Mouse (Mus musculus): ENCODE measurements around the gene Zfand2b. TPM values are rescaled to one million over a fixed set of nuclear protein-coding genes. Genes with fewer than 3 reads are reported as not detected.

The Zfand2b gene
- polyA plus RNA-seq, 1 experiment from 2014 or later: 43.0 TPM

GRCm38 (mm10) chr1:75133421-75134207 is 34.8 kb upstream of the Zfand2b start, which contains the start of gene Slc23a3:
Slc23a3 (minus strand) TSS chr1:75133890.
- WGBS: 42% methylated on average over 12 of the region's 12 CpGs
- Histone ChIP-seq H3K9me3 (ENCODE audit: control insufficient read depth, low read length) (no peaks in the 10 kb centered on the region), H3K4me3 (ENCODE audit: low read depth, low read length) (no peak within 1 kb of the TSS), H3K27me3 (ENCODE audit: control insufficient read depth, insufficient read depth, low read length) (no peaks in the 10 kb centered on the region), H3K4me1 (replicated peaks; ENCODE audit: control insufficient read depth, insufficient read depth) (no peaks in the 10 kb centered on the region), H3K27ac (replicated peaks) (no peak within 1 kb of the TSS), H3K36me3 (ENCODE audit: control insufficient read depth, insufficient read depth, low read length) (peaks cover 20% of the 10 kb centered on the region), H3K4me2 (replicated peaks; ENCODE audit: low read depth) (no peak within 1 kb of the TSS), H3K9ac (ENCODE audit: low read length) (no peak within 1 kb of the TSS)
- TF ChIP-seq CTCF (IDR thresholded peaks at IDR 0.05; ENCODE audit: low read depth) (no peak), EP300 (optimal IDR thresholded peaks at IDR 0.05) (no peak)
- DNase-seq (ENCODE audit: low spot score): no peak
- 0 out of 2 replicates have a peak, but pooled peaks have one; percentile 3 for ATAC-seq (ENCODE audit: low FRiP score, low TSS enrichment)

- no peak overlapping the region for H3K4me3 ChIP-seq (ENCODE audit: low read depth, low read length)
- no peak for TF ChIP-seq EP300 (optimal IDR thresholded peaks at IDR 0.05)
- TF ChIP-seq CTCF (IDR thresholded peaks at IDR 0.05; ENCODE audit: low read depth): no peak
- H3K4me1 ChIP-seq (replicated peaks; ENCODE audit: control insufficient read depth, insufficient read depth): no peaks in the 10 kb centered on the region
- no peak overlapping the region for H3K4me2 ChIP-seq (replicated peaks; ENCODE audit: low read depth)
- WGBS: 78% methylated on average over 6 of the region's 6 CpGs
- H3K9me3 ChIP-seq (ENCODE audit: control insufficient read depth, low read length): no peaks in the 10 kb centered on the region
- no peak overlapping the region for H3K27ac ChIP-seq (replicated peaks)
- no peaks in the 10 kb centered on the region for H3K27me3 ChIP-seq (ENCODE audit: control insufficient read depth, insufficient read depth, low read length)
- ATAC-seq (ENCODE audit: low FRiP score, low TSS enrichment): no peak
- no peak overlapping the region for H3K9ac ChIP-seq (ENCODE audit: low read length)
- no peak for DNase-seq (ENCODE audit: low spot score)
- H3K36me3 ChIP-seq (ENCODE audit: control insufficient read depth, insufficient read depth, low read length): peaks cover 24% of the 10 kb centered on the region
Observed at GRCm38 (mm10) chr1:75136293-75136692, 32.2 kb upstream of the Zfand2b start.

GRCm38 (mm10) chr1:75136730-75137129 is 31.7 kb upstream of the Zfand2b start:
- ATAC-seq (ENCODE audit: low FRiP score, low TSS enrichment): no peak
- TF ChIP-seq CTCF (IDR thresholded peaks at IDR 0.05; ENCODE audit: low read depth): no peak
- no peak for TF ChIP-seq EP300 (optimal IDR thresholded peaks at IDR 0.05)
- no peak for DNase-seq (ENCODE audit: low spot score)
- Histone ChIP-seq H3K36me3 (ENCODE audit: control insufficient read depth, insufficient read depth, low read length) (peaks cover 24% of the 10 kb centered on the region), H3K9me3 (ENCODE audit: control insufficient read depth, low read length) (no peaks in the 10 kb centered on the region), H3K4me2 (replicated peaks; ENCODE audit: low read depth) (no peak overlapping the region), H3K4me1 (replicated peaks; ENCODE audit: control insufficient read depth, insufficient read depth) (no peaks in the 10 kb centered on the region), H3K27ac (replicated peaks) (no peak overlapping the region), H3K9ac (ENCODE audit: low read length) (no peak overlapping the region), H3K27me3 (ENCODE audit: control insufficient read depth, insufficient read depth, low read length) (no peaks in the 10 kb centered on the region), H3K4me3 (ENCODE audit: low read depth, low read length) (no peak overlapping the region)
- WGBS: 65% methylated on average over 3 of the region's 3 CpGs

- H3K36me3 ChIP-seq (ENCODE audit: control insufficient read depth, insufficient read depth, low read length): peaks cover 24% of the 10 kb centered on the region
- H3K27me3 ChIP-seq (ENCODE audit: control insufficient read depth, insufficient read depth, low read length): no peaks in the 10 kb centered on the region
- H3K4me1 ChIP-seq (replicated peaks; ENCODE audit: control insufficient read depth, insufficient read depth): 0 out of 2 replicates have a peak, but pooled peaks cover 3% of the 10 kb centered on the region
- H3K9me3 ChIP-seq (ENCODE audit: control insufficient read depth, low read length): no peaks in the 10 kb centered on the region
- TF ChIP-seq EP300 (optimal IDR thresholded peaks at IDR 0.05): no peak
- no peak for TF ChIP-seq CTCF (IDR thresholded peaks at IDR 0.05; ENCODE audit: low read depth)
- H3K4me2 ChIP-seq (replicated peaks; ENCODE audit: low read depth): no peak overlapping the region
- ATAC-seq (ENCODE audit: low FRiP score, low TSS enrichment): no peak
- H3K4me3 ChIP-seq (ENCODE audit: low read depth, low read length): no peak overlapping the region
- 96% methylated on average over 2 of the region's 2 CpGs for WGBS
- H3K27ac ChIP-seq (replicated peaks): no peak overlapping the region
- no peak overlapping the region for H3K9ac ChIP-seq (ENCODE audit: low read length)
- DNase-seq (ENCODE audit: low spot score): no peak
Observed at GRCm38 (mm10) chr1:75138448-75138847, 30.0 kb upstream of the Zfand2b start.

GRCm38 (mm10) chr1:75140601-75141190 is 27.8 kb upstream of the Zfand2b start:
- TF ChIP-seq CTCF (IDR thresholded peaks at IDR 0.05; ENCODE audit: low read depth) (no peak), EP300 (optimal IDR thresholded peaks at IDR 0.05) (no peak)
- WGBS: 32% methylated on average over 4 of the region's 4 CpGs
- Histone ChIP-seq H3K36me3 (ENCODE audit: control insufficient read depth, insufficient read depth, low read length) (peaks cover 30% of the 10 kb centered on the region), H3K4me3 (ENCODE audit: low read depth, low read length) (peak overlapping the region; percentile 82), H3K9me3 (ENCODE audit: control insufficient read depth, low read length) (no peaks in the 10 kb centered on the region), H3K4me2 (replicated peaks; ENCODE audit: low read depth) (peak overlapping the region; percentile 89), H3K27me3 (ENCODE audit: control insufficient read depth, insufficient read depth, low read length) (no peaks in the 10 kb centered on the region), H3K27ac (replicated peaks) (peak overlapping the region; percentile 96), H3K9ac (ENCODE audit: low read length) (peak overlapping the region; percentile 88), H3K4me1 (replicated peaks; ENCODE audit: control insufficient read depth, insufficient read depth) (0 out of 2 replicates have a peak, but pooled peaks cover 3% of the 10 kb centered on the region)
- ATAC-seq (ENCODE audit: low FRiP score, low TSS enrichment) (no peak; the same call in 1 of the 2 replicates), DNase-seq (ENCODE audit: low spot score) (no peak)
